Comparison of ENCODE assay signal across 9 mouse cellular contexts in the genomic region with DNA sequence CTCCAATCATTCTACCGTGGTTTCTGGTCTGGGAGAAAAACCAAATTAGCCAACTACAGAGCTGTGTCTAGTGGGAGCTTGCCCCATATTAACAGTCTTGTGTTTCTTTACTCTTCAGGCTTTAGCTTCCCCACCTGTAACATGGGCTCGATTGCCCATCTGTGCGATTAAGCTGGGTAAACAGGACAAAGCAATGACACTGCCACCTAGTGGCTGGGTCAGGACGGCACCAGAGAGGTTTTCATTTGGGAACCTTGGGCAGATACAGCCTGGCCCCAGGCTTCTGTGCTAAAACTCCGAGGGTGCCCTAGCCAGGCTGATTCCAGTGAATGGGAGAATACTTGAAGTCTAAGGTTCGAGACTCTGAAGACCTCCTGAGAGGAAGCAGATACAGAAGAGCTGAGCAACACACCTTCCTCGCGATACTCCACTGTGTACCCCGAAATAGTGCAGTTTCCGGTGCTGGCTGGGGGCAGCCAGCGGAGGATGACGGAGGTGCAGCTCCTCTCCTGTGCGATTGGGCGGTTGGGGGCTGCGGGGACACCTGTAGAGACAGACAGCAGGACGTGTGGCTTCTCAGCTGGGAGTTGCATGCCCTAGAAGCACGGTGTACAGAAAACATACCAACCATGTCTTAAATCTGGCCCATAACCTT. TPM values are rescaled to one million over a fixed set of nuclear protein-coding genes. Genes with fewer than 3 reads are reported as not detected.
DNase-seq lines count a peak whose midpoint lies in the region; ATAC-seq and TF ChIP-seq lines count a peak whose summit lies in the region.
"Had no signal": no experiment of that assay in that cellular context is flagged by ENCODE, and none has a peak within 500 bp of the region (broad histone marks: within the 10 kb centered on the region; RNA-seq: fewer than 3 reads in every experiment).

No protein-coding gene starts in this region.

- 60% methylated on average over 17 of the region's 17 CpGs for WGBS in intestine, embryonic 14.5 days
- WGBS in lung, adult 2 months, result 56% methylated on average over 17 of the region's 17 CpGs

- ATAC-seq in common myeloid progenitor, adult 5-6 weeks (replicated peaks; ENCODE audit: low read depth, poor library complexity, severe bottlenecking), result peak; percentile 87
- no peak for ATAC-seq in intestine, embryonic 14.5 days (replicated peaks; ENCODE audit: low FRiP score, low TSS enrichment, low read depth)

- peak; percentile 88 for TF ChIP-seq CTCF in gastrocnemius, adult 2 months (IDR thresholded peaks at IDR 0.05)
- TF ChIP-seq CTCF in lung, adult 2 months (IDR thresholded peaks at IDR 0.05; ENCODE audit: insufficient read depth, low read length), result peak; percentile 94

- no peaks in the 10 kb centered on the region for H3K27me3 ChIP-seq in intestine, embryonic 14.5 days (replicated peaks; ENCODE audit: control insufficient read depth, insufficient read depth, low read length)
- H3K27me3 ChIP-seq: limb, embryonic 13.5 days had no signal

- H3K9ac ChIP-seq in intestine, embryonic 14.5 days (ENCODE audit: low read length), result no peak overlapping the region
- H3K9ac ChIP-seq: limb, embryonic 13.5 days had no signal

- no peak overlapping the region for H3K4me3 ChIP-seq in gastrocnemius, adult 2 months
- H3K4me3 ChIP-seq in intestine, embryonic 14.5 days (ENCODE audit: low read depth, low read length), result no peak overlapping the region
- no peak overlapping the region for H3K4me3 ChIP-seq in lung, adult 2 months (replicated peaks; ENCODE audit: extremely low read depth, low read depth, low read length)
- H3K4me3 ChIP-seq: limb, embryonic 13.5 days had no signal

- H3K4me2 ChIP-seq in intestine, embryonic 14.5 days (ENCODE audit: low read length), result no peak overlapping the region
- H3K4me2 ChIP-seq: limb, embryonic 13.5 days had no signal

- H3K9me3 ChIP-seq in intestine, embryonic 14.5 days (ENCODE audit: control insufficient read depth, low read length), result no peaks in the 10 kb centered on the region
- H3K9me3 ChIP-seq: limb, embryonic 13.5 days had no signal

- no peak for TF ChIP-seq POLR2A in lung, adult 2 months (IDR thresholded peaks at IDR 0.05; ENCODE audit: borderline replicate concordance, extremely low read depth, low read depth, low read length)

- no peak overlapping the region for H3K27ac ChIP-seq in gastrocnemius, adult 2 months
- no peak overlapping the region for H3K27ac ChIP-seq in intestine, embryonic 14.5 days (ENCODE audit: low read depth)
- H3K27ac ChIP-seq: limb, embryonic 13.5 days had no signal

- no peaks in the 10 kb centered on the region for H3K4me1 ChIP-seq in intestine, embryonic 14.5 days (replicated peaks; ENCODE audit: control insufficient read depth, insufficient read depth, low read length)
- no peaks in the 10 kb centered on the region for H3K4me1 ChIP-seq in lung, adult 2 months (ENCODE audit: control insufficient read depth, insufficient read depth, low read length)
- H3K4me1 ChIP-seq: limb, embryonic 13.5 days had no signal

- no peaks in the 10 kb centered on the region for H3K36me3 ChIP-seq in intestine, embryonic 14.5 days (ENCODE audit: control insufficient read depth, insufficient read depth, low read length)
- H3K36me3 ChIP-seq: limb, embryonic 13.5 days had no signal

- intact Hi-C loops in gastrocnemius, adult 2 months (cut with DNase I), result loop anchor here (1.0 to 5.0 kb wide), 2 partner anchors 36 to 168 kb away; no protein-coding TSS in a partner anchor

- peak; percentile 75 for DNase-seq in gastrocnemius, adult 2 months
- DNase-seq in gastrocnemius, postnatal 4 days (ENCODE audit: low spot score in 2 of 2), result no peak
- DNase-seq in 416B (ENCODE audit: low read depth), result peak; percentile 68
- peak; percentile 51 for DNase-seq in T-cell, adult 2 months (ENCODE audit: low spot score)
- peak; percentile 63 for DNase-seq in intestine, embryonic 14.5 days (ENCODE audit: low spot score)
- peak; percentile 48 for DNase-seq in lung, adult 2 months
- peak; percentile 51 to 79 for DNase-seq in spleen, postnatal 4 days (ENCODE audit: low spot score in 2 of 2)

RNA-seq across cellular contexts. Expression of a gene that starts 21.6 kb away (rescaled TPM):
- 1 to 10 TPM; 5.3 to 7.3 TPM for total RNA-seq in gastrocnemius, adult 2 months (2021)
- 10 to 100 TPM; 13.4 to 13.5 TPM for total RNA-seq in gastrocnemius, postnatal 4 days (2021)
- 102 TPM in 2 replicates for total RNA-seq in common myeloid progenitor, adult 5-6 weeks (2017)
- 71.5 and 76.5 TPM in 2 replicates for polyA plus RNA-seq in intestine, embryonic 14.5 days (2014; fragmentation: Nextera tagmentation; extraction: Ambion mirVana)
- 4.5 and 4.7 TPM in 2 replicates for polyA plus RNA-seq in lung, adult 2 months (2012; rRNA removed)

Comparison
In these comparisons a context has a peak if more than half of its experiments do, and no peak if none do; other contexts are left out.
1. DNase-seq: peak in gastrocnemius, adult 2 months (single experiment), 416B (single experiment), T-cell, adult 2 months (single experiment), intestine, embryonic 14.5 days (single experiment), lung, adult 2 months (single experiment) and spleen, postnatal 4 days (2 of 2); none in gastrocnemius, postnatal 4 days (0 of 2).